Mouse (Mus musculus): ENCODE measurements around the gene Olfr1377.
"Not testable (repeated sequence)": the region's sequence is repeated elsewhere in the genome, so short reads cannot be mapped to it uniquely, and the experiment has no call there.

- not testable (repeated sequence) for TF ChIP-seq CTCF (IDR thresholded peaks at IDR 0.05); POLR2A (IDR thresholded peaks at IDR 0.05; ENCODE audit: insufficient read depth, low read depth, low read length)
Measured at GRCm38 (mm10) chr11:51026811-51027210, 45.0 kb downstream of the Olfr1377 start.

Data from heart, adult 2 months (tissue).